Mouse (Mus musculus) cerebellum, adult 18-20 months (tissue): ENCODE measurements at regions not wholly inside any gene's neighbourhood (a gene's known extent, or its start where the extent isn't known, plus 50 kb on each side); places are given as distances from the start of the nearest gene placed in this dataset.

Experiments
- DNase-seq, 2 experiments: peaks; one replicate each; pipeline ENCODE4 v3.0.0; 2021

- peak; percentile 72 to 77 for DNase-seq
These were observed 272.2 kb downstream of the Matn1 start for GRCm38 (mm10) chr4:131216361-131216760.

- DNase-seq = no peak
These were observed 272.9 kb downstream of the Matn1 start for GRCm38 (mm10) chr4:131217083-131217482.

GRCm38 (mm10) chr4:131217571-131218155, 273.5 kb downstream of the Matn1 start:
- no peak for DNase-seq

- DNase-seq = peak in 1 of 2 experiments; percentile 42
These were observed 276.8 kb downstream of the Matn1 start for GRCm38 (mm10) chr4:131220966-131221365.

- DNase-seq = no peak
These were observed 286.2 kb downstream of the Matn1 start for GRCm38 (mm10) chr4:131230361-131230760.

GRCm38 (mm10) chr4:131236611-131237031, 292.4 kb downstream of the Matn1 start:
- no peak for DNase-seq

GRCm38 (mm10) chr4:131238591-131238990, 294.4 kb downstream of the Matn1 start:
- DNase-seq = no peak

- no peak for DNase-seq
These were observed 294.9 kb downstream of the Matn1 start for GRCm38 (mm10) chr4:131239132-131239531.

- DNase-seq = no peak
These were observed 296.3 kb downstream of the Matn1 start for GRCm38 (mm10) chr4:131240457-131240856.

GRCm38 (mm10) chr4:131242250-131242649, 298.1 kb downstream of the Matn1 start:
- DNase-seq = peak; percentile 67 to 69

GRCm38 (mm10) chr4:131243744-131244387, 299.7 kb downstream of the Matn1 start:
- peak; percentile 46 to 51 for DNase-seq

- DNase-seq = peak; percentile 90 to 91
These were observed 308.6 kb downstream of the Matn1 start for GRCm38 (mm10) chr4:131252602-131253442.

GRCm38 (mm10) chr4:131253443-131253817, 309.2 kb downstream of the Matn1 start:
- DNase-seq = no peak

- DNase-seq = no peak
These were observed 310.1 kb downstream of the Matn1 start for GRCm38 (mm10) chr4:131254243-131254642.

GRCm38 (mm10) chr4:131254691-131255090, 310.5 kb downstream of the Matn1 start:
- DNase-seq = peak; percentile 44 to 51

GRCm38 (mm10) chr4:131261236-131261635, 317.1 kb downstream of the Matn1 start:
- DNase-seq = no peak

GRCm38 (mm10) chr4:131262909-131263308, 318.7 kb downstream of the Matn1 start:
- DNase-seq = no peak

- no peak for DNase-seq
These were observed 322.6 kb downstream of the Matn1 start for GRCm38 (mm10) chr4:131266764-131267163.

- peak in 1 of 2 experiments; percentile 33 for DNase-seq
These were observed 323.6 kb downstream of the Matn1 start for GRCm38 (mm10) chr4:131267760-131268159.

GRCm38 (mm10) chr4:131270192-131270591, 326.0 kb downstream of the Matn1 start:
- DNase-seq = no peak

- DNase-seq = no peak
These were observed 327.9 kb downstream of the Matn1 start for GRCm38 (mm10) chr4:131272060-131272459.

GRCm38 (mm10) chr4:131293560-131293959, 349.4 kb downstream of the Matn1 start:
- DNase-seq = no peak

GRCm38 (mm10) chr4:131298011-131298674, 354.0 kb downstream of the Matn1 start:
- no peak for DNase-seq
